Mouse (Mus musculus) lung, adult 2 months (tissue): ENCODE results near the gene Il25.

Source experiments
- CTCF ChIP-seq: fragments of 200-500 bp; IDR thresholded peaks from 2 replicates; pipeline ENCODE4 v1.5.1; 2011; ENCODE audit warnings: mild to moderate bottlenecking, low read length, control low read depth; ENCODE audit not compliant: insufficient read depth
- POLR2A ChIP-seq: fragments of 200-500 bp; IDR thresholded peaks from 2 replicates; pipeline ENCODE4 v1.6.1; 2011; ENCODE audit warnings: low read depth, mild to moderate bottlenecking, control low read depth, low read length, borderline replicate concordance; ENCODE audit errors: extremely low read depth

- TF ChIP-seq CTCF (no peak), POLR2A (no peak)
Measured at GRCm38 (mm10) chr14:54981934-54982333, 49.4 kb downstream of the Il25 start.
